Mouse (Mus musculus) CD4-positive naive resting alpha-beta T cell, adult 76 days (primary cell): Measurements from ENCODE around the gene Kat2b. TPM values are rescaled to one million over a fixed set of nuclear protein-coding genes. Genes with fewer than 3 reads are reported as not detected.

Source experiments
- total RNA-seq: library from RNA; stranded (reverse); gene quantifications from one replicate; pipeline ENCODE4 v1.2.4, GENCODE M21; 2023

The Kat2b gene
- 89.6 TPM for total RNA-seq

DNA sequence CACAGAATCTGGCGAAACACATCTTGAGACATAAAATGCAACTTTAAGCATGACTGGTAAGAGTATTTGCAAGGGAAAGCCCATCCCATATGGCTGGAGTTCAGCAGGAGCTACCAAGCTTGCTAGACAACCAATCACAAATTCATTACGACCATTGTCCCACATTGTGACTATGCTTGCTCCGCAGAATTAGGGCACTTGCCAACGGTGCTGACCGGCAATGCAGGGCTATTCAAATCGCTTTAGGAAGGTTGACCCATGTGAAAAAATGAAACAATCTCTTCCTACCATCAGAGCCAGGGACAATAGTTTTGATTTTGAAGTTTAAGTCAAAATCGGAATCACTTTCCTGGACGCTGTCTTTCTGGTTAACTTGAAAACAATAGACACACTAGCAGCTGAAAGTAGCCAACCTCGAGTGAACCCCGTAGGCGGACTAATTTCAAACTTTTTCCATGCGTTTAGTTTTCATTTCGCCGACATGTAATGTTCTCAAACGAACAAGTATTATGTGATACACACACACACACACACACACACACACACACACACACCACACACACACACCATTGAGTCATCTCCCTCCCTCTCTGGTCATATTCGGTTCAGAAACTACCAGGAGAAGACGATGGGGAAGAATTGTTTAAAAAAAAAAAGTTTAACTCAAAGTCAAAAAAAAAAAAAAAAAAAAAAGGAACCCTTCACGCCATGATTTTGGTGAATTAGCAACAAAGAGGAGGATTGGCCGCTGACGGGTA lies at the start of gene Kat2b:
Gene Kat2b, plus strand, starts transcription at position 701 of the 758 bp plus-strand sequence.

GRCm38 (mm10) chr17:53539351-53539750 lies 27.3 kb upstream of the Kat2b start, which contains the start of gene Pp2d1:
Gene Pp2d1 (minus strand): TSS chr17:53539451.

DNA sequence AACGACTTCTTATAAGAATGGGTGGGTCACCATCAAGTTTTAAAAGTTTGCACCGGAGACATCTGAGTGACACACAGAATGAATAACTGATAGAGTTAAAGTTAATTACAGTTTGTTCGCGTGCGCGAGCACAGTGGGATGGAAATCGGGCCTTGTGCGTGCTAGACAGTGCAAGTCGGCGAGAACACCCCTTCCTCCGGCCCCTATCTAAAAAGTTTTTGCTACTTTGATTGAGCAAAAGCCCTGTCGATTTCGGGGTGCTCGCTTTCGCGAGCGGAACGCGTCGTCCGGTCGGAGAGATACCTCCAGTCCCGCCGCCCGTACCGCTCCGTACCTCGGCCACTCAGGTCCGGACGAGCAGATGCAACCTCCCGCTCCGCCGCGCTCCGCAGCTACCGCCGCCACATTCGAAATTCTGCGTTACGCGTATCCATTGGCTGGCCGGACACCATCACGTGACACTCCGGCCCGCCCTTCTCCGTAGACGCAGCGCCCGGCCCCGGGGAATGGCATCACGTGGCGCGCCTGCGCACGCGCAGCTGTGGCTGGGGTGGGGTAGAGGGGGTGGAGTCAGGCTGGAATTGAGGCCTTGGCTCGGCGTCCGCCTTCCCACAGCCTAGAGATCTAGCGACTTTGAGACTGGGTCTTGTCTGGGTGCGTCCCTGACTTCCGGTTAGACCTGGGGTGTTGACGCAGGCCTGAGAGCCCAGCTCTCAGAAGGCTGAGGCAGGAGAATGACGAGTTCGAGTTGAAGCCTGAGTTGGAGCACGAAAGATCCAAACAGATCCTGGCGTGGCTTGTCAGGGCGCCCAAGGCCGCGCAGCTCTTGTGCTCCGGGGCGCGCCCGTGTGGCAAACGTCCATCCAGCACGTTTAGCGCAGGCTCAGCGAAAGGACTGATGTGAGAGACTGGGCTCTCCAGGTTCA lies 122.5 kb downstream of the Kat2b start, which contains the start of gene Sgo1:
Gene Sgo1, minus strand, starts transcription at position 457 of the 926 bp plus-strand sequence.

Other genes starting within 250 kb of the Kat2b start
- 0.32 TPM for gene Efhb, start 103.5 kb upstream of the Kat2b start, total RNA-seq
- gene Rab5a, start 87.6 kb upstream of the Kat2b start, total RNA-seq = 120 TPM
- gene Pp2d1, start 27.4 kb upstream of the Kat2b start, total RNA-seq = not detected
- 2.0 TPM for gene Sgo1, start 122.5 kb downstream of the Kat2b start, total RNA-seq